Mouse (Mus musculus) urinary bladder, postnatal 14 days (tissue): Measurements from ENCODE around the gene Trmo.

ENCODE experiments used
- DNase-seq: peaks from one replicate; pipeline ENCODE4 v3.0.0; 2021; ENCODE audit warnings: low spot score

Gene Trmo

DNA sequence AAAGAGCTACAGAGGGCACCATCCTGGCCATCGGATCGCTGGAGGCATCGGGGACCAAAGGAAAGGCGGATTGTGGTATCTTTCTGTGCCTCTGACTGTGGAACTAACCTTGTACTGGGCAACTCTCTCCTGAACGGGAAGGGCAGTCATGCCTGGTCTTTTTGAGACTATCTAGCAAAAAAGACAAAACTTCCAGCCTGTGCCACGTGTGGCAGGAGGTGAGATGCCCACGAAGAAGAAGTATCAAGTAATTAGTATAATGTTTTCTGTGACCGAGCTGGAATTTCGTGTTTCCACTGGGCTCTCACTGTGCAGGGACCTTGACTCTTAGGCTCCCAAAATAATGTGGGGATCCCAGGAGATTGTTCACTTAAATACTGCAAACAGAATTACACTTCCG is 50.2 kb downstream of the Trmo start:
- DNase-seq: no peak

DNA sequence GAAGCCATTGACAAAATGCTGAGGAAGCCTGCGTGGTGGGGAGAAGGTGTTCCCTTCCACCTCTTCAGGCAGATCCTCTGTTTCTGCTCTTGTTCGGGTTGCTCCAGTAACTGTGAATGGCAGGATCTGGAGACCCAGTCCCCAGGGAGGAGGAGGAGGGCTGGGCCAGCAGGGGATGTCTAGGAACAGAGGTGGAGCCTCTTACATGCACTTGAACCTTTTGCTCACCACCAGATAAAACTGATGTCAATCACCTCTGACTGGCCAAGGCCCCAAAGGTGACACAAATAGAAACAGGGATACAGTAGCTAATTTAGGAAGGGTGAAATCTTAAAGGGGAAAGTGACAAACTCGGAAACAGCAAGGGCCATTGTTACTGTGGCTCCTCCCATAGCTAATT is 51.2 kb downstream of the Trmo start:
- DNase-seq: no peak

DNA sequence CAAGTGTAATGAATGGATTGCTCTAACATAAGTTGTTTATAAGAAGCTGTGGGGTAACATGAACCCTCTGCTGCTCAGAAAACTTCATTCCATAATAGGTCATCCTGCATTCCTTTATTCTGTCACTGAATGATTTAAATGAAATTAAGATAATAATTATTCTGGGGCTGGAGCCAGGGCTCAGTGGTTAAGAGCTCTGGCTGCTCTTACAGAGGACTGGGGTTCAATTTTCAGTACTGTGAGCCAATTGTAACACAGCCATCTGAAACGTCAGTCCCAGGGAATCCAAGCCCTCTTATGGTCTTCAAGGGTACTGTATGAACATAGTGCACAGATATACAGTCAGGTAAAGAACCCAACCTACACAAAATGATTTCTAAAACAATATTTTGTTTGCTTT is 53.4 kb downstream of the Trmo start:
- DNase-seq: no peak

- DNase-seq: no peak
Measured at GRCm38 (mm10) chr4:46328906-46329305, 60.3 kb downstream of the Trmo start.
